Mouse (Mus musculus) 416B (cell line): ENCODE data around the gene Mybpc3.
A peak's percentile ranks its signal among the peaks of the same experiment; 100 is the strongest.

Experiments
- DNase-seq: peaks from one replicate; pipeline ENCODE4 v3.0.0; 2011; ENCODE audit warnings: low read depth

Mybpc3 gene

DNA sequence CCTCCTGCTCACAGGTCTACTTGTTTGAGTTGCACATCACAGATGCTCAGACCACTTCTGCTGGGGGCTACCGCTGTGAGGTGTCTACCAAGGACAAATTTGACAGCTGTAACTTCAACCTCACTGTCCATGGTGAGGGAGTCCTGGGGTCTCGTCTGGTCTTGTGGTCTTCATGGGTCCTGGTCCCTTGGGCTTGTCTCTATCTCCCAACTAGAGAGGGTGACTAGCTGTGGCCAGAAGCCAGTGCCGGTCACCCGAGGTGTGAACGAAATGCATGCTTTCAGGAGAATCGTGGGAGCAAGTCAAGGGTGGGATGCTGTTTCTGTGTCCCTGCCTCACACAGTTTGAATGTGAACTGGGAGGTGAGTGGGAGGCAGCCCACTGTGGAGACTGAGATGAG lies 3.1 kb downstream of the Mybpc3 start:
- no peak for DNase-seq

DNA sequence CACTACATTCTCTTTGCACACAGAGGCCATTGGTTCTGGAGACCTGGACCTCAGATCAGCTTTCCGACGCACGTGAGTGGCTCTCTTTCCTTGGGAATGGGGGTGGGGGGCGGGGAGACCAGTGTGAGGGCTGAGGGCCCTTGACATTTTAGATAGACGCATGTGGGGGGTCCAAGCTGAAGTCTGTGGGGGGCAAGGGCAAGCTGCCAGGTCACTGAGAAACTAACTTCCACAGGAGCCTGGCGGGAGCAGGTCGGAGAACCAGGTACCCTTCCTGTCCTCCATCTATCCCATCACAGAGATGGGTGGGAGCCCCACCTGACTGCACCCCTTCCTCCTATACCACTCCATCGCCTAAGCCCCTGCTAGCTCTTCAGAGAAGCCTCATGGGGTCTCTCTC lies 3.6 kb downstream of the Mybpc3 start:
- no peak for DNase-seq

DNA sequence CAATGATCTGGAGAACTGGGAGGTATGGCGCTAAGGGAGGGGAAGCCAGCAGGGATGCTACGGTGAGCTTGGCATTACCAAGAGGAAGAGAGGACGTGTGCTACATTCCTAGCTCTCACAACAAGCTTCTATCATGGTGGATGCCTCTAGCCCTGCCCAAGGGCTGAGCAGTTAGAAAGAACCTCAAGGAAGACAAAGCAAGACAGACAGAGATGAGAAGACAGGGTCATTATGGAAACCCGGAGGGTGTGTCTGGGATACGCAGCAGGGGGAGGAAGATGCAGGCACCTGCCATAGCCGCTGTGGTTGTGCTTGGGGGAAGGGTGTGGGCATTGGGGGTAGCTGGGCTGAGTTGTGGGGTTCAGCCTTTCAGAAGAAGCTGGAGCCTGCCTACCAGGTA lies 5.6 kb downstream of the Mybpc3 start:
- no peak for DNase-seq

DNA sequence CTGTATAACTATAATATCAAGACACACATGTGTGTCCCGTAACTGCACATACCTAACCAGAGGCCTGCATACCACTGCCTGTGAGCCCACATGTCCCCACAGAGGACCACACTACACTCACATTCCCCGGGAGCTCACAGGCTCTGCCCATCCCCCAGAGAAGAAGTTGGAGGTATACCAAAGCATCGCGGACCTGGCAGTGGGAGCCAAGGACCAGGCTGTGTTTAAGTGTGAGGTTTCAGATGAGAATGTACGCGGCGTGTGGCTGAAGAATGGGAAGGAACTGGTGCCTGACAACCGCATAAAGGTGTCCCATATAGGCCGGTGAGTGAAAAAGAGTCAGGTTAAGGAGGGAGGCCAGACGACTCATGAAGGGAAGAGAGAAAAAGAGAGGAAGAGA lies 7.2 kb downstream of the Mybpc3 start:
- DNase-seq, result no peak

DNA sequence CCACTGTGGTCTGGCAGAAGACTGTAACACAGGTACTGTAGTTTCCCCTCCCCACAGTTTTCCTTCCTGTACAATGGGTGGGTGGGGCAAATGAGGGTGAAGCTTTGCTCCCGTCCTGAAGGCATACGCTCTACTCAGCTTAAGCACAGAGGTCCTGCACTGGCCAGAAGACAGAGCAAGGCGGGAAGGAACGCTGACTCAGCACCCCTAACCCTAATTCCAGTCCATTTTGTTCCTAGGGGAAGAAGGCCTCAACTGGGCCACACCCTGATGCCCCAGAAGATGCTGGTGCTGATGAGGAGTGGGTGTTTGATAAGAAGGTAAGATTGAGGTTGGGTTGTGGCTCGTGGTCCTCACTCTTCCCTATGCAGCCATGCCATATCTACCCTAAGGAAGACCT lies 10.8 kb downstream of the Mybpc3 start:
- no peak for DNase-seq

DNA sequence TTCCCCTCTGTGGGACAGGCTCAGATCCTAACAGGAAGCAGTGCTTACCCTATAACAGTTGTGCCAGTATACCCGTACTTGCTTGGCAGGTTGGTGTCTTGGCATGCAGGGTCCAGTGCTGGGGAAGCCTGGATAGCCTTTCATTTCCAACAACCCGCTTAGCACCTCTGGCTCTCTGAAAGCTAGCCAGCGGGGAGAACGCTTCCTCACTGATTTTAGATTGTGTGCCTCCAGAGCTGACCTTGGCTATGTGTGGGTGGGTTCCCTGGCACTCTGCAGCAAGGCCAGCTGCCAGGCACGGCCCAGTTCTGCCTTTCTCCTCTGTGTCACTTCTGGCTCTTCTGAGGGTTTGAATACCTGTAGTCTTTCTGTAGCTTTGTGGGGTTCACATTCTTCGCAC lies 12.2 kb downstream of the Mybpc3 start:
- no peak for DNase-seq

DNA sequence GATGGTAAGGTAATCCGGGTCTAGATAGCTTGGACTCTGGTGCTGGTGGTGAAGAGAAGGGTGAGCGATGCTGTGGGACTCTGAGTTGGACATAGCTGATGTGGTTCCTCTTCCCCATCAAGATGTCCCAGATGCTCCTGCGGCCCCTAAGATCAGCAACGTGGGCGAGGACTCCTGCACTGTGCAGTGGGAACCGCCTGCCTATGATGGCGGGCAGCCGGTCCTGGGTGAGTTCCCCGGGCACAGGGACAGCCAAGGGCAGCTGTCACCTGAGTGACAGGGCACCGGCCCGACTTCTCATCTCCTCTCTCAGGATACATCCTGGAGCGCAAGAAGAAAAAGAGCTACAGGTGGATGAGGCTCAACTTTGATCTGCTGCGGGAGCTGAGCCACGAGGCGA lies 13.3 kb downstream of the Mybpc3 start:
- no peak for DNase-seq

DNA sequence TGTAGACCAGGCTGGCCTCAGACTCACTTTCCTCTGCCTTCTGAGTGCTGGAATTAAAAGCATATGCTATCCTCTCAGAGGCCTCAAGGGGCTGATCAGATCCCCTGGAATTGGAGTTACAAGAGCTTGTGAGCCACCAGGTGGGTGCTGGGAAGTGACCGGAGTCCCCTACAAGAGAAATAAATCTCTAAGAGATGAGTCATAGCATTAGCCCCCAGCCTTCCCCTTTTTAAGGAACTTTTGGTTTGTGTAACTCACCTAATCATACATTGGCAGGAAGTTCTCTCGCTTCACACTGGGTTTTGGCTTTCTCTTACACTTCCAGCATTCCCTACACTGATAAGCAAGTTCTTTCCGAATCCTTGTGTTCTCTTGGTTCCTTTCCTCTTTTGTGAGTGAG lies 14.1 kb downstream of the Mybpc3 start:
- peak; percentile 58 for DNase-seq

DNA sequence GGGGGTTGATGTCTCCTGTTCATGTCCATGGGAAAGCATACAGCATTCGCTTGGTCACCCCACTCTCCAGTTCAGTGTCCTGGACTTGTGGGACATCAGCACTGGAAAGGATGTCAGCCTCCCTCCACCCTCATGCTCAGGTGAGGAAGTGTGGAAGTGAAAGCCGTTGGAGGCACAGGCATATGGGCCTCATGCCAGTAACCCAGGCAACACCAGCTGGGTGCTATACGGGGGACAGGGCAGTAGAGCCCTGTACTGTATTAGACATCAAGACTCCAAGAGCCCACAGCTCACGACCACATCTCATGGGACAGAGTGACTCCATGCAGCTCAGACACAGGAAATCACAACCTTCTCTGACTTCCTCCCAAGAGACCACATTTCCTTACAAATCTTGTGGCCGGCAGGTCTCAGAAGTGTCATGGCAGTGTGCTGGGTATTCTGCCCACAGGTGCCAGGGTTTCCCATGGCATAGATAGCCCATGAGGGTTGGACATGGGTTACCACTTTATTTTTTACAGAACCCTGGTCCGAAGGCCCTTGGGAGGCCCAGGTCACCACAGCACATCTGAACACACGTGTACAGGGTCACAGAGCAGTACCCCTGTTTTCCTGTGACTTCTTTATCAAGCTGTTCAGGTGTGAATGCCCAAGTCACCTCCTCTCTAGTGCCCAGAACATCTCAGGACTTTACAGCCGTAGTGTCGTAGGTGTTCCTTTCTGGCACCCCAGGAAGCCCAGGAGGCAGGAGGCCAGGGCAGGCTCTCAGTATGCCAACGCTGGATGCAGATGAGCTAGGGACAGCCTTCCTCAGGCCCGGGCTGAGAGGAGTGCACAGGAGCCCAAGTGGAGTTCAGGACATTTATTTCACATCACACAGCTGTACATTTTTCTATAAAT lies 18.8 kb downstream of the Mybpc3 start:
- DNase-seq, result peak; percentile 48

DNA sequence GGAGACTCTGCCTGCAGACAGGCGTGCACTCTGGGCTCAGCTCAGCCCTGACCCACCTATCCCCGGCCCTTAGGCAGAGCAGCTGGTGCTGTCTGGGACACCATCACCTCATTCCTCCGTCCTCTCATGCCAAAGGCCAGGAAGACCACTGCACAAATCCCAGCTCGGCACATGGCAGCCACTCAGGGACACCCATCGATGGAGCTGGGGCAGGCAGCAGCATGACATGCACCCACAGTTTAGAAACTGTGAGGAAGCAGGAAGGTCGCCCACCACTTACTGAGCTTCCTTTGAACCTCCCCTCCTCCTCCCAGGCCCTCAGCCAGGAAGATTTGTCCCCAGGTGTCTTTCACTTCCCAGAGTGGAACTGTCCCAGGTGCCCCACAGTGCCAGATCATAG lies 19.5 kb downstream of the Mybpc3 start:
- no peak for DNase-seq

DNA sequence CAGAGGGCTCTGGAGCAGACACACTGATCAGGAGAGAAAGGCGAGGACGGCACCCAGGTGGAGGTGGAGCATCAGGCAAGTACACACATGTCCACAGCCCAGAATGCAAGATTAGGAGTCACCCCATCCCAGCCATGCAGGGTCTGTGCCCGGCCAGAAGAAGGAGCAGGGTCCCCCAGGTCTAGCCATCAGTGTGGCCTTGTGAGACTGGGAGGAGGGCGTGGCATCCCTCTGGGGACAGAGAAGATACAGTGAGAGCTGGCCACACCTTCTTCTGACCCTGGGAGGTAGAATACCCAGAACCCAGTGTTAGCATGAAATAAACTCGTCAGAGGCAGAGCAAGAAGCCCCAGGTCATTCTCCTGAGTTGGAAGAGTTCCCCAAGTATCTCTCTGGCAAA lies 21.4 kb downstream of the Mybpc3 start:
- DNase-seq, result no peak

DNA sequence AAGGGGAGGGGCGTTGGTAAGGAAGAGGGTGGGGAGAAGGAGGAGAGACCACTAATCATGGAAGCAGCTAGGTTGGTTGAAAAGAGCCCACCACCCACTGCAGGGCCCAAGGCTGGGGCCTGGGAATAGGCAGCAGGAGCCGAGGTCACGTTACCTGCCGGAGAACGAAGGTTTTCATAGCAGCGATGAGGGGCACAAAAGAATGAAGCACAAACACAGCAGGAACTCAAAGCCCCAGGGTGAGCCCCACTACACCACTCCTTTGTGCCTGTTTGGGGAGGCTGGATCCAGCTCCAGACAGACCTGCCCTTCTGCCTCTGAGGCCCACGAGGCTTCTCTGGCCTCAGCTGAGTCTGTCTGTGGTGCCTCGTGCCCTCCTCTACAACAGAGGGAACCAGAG lies 21.8 kb downstream of the Mybpc3 start:
- DNase-seq, result no peak

DNA sequence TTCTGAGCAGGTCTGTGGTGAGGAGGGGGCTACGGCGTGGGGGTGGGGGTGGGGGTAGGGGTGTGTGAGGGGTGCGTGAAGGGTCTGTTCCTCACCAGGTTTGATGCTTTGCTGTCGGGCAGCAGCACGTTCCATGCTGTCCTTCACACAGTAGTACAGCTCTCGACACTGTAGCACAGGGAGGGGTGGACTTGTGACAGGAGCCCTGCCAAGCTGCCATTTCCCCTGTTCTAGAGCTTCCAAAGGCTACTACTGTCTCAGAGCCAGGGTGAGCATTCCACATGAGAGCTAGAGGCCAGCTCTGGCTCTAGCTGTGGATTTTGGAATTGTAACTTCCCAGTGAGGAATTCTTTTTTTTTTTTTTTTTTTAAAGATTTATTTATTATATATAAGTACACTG lies 25.0 kb downstream of the Mybpc3 start:
- DNase-seq, result no peak

DNA sequence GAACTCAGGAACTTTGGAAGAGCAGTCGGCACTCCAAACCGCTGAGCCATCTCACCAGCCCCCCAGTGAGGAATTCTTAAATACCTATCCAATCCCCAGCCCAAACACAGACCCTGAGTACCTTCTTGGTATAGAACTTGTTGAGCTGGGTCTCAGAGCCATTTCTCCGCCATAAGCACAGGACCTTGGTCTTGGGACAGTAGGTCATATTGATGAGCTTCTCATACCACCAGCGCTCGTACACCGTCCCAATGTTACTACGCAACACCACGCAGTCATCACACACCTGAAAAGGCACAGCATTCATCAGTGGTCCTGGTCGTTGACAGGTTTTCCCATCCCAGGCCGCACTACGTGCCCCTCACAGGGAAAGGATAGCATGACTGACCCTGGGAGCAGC lies 25.5 kb downstream of the Mybpc3 start:
- DNase-seq, result no peak

DNA sequence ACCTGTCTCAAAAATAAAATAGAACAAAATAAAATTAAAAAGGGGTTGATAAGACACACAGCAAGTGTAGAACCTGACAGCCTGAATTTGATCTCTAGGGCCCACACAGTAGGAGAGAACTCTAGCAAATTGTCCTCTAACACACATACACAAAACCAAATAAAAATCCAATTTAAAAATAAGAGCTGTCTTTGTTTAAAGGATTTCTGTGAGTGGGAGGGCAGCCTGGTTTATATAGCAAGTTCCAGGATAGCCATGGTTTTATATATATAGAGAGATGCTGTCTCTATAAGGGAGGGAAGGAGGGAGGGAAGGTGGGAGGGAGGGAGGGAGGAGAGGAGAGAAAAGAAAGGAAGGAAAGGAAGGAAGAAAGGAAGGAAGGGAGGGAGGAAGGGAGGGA lies 30.2 kb downstream of the Mybpc3 start:
- DNase-seq, result no peak

DNA sequence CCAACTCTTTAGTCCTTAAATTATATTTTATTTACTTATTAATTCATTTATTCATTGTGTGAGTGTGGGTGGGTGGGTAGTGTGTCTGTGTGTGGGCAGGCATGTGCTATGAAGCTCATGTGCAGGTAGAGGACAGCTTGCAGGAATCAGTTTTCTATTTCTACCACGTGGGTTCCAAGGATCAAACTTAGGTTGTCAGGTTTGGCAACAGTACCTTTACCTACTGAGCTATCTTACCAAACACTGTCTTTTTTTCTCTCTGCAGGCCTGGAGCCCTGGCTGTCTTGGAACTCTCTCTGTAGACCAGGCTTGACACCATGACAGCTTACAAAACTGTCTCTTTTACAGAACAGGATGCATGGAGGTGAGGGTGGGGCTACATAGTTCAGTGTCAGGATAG lies 33.4 kb downstream of the Mybpc3 start:
- no peak for DNase-seq

DNA sequence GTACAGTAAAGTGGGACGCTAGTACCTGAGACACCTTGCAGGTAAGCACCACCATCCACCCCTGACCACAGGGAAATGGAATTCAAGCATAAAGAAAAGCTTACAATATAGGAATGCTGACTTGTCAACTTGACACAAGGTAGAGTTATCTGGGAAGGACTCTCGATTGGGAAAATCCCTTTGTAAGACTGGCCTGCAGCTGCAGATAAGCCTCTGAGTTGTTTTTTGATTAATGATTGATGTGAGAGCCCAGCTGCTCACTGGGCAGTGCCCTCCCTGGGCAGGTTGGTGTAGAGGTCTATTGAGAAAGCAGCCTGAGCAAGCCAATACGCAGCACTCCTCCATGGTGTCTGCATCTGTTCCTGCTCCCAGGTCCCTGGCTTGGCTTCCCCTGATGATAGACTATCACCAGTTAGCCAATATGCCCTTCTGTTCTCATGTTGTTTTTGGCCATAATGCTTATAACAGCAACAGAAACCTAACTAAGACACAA lies 35.0 kb downstream of the Mybpc3 start:
- DNase-seq, result no peak

DNA sequence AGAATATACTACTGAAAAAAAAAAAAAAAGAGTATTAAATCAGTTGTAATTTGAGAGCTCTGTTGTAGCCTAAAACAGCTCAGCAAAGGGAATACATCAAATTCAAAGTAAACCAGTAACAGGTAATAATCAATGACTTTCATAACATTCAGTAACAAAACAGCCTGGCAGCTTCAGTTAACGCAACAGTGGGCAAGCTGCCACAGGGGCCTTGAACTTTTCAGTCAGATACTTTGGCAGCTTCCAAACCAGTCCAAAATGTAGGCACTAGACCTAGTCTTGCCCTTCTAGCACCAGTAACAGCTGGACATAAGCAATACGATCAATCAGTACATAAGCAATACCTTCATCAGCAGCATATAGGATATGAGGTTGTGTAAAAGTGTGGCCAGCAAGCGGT lies 36.1 kb downstream of the Mybpc3 start:
- no peak for DNase-seq

DNA sequence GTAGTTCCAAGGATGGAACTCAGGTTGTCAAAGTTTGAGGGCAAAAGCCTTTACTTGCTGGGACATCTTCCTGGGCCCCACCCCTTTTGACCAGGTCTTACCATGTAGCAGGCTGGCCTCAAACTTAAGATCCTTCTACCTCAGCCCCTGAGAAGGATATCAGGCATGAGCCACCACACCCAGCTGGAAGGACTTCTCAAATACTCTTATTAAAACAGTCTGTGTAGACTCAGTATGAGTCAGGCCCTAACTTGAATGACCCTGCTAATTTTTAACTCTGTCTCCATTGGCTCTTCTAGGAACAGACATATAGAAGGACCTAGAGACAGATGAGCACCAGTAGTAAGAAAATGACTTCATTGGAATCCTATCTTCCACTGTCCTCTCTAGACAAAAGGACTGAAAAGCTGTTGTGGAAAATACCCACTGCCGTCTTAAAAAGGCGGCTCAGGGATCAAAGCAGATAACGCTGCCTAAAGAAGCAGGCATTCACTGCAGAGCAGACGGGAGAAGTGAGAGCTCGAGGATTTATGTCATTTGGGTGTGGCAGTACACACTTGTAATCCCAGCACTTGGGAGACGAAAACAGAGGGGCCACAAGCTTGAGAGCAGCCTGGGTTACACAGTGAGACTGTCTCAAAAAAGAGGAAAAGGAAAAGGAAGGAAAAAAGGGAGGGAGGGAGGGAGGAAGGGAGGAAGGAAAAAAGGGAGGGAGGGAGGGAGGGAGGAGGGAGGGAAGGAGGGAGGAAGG lies 39.2 kb downstream of the Mybpc3 start:
- no peak for DNase-seq

DNA sequence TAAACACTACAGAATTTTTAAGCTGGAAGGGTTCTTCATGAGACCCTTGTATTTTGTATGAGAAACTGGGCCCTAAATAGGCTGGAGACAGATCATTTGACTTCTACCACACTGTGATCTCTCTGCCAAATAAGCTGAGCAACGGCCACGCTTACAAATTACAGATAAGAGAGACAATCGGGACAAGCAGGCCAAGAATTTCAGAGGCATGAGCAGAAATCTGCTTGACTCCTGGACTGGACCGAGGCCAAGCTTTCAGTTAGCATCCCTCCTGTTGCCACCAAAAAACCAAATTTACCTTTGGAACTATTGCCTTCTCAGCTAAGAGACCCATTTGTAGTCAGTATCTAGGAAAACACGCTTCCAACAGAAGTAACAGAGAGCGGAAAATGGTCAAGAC lies 42.6 kb downstream of the Mybpc3 start:
- DNase-seq, result no peak

DNA sequence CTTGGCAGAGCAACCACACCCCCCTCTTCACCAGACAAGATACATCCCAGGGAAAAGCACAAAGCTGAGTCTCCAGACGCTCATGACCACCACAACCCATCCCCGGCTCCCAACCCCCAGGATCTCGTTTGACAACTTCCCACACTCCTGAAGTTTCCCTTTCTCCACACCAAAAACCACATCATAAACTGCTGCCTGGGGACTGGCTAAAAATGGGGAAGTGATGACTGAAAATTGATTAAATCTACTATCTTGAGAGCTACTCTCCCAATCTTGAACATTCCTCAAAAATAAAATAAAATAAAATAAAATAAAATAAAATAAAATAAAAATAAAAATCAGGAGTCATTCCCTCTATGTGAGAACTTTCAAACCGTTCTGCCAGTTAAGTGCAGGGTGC lies 45.0 kb downstream of the Mybpc3 start:
- no peak for DNase-seq

DNA sequence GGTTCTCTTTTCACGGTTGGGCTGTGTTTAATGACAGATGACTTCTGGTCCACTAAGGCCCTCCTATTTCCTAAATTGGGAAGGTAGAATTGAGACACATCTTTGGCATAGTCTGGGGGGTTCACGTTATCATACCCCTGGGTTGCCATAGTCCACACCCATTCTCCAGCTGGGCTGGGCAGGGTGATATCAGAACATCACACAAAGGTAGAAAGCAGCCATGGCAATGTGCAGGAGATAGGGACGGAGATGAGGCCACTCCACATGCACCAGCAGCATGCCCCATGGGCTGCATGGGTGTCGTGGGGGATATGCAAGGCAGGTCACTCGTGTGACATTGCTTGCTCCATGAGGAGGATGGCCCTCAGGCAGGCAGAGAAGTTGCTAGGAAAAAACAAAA lies 45.6 kb downstream of the Mybpc3 start:
- no peak for DNase-seq

DNA sequence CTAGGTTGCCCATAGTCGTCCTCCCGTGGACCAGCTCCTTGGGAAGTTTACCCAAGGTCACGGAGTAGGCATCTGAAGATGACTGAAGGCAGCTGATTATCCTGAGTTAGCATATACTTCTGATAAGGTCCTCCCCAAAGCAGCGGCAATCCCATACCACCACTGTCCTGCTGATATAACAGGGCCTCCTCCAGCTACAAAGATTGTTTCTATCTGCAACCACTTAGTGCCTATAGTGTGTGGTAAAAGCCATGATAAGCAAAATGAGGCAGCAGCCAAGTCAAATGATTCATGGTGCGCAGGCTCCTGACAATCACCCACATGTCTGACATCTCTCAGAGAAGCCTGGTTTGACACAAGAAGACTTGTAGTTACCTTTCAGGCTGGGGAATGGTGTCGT lies 47.0 kb downstream of the Mybpc3 start:
- no peak for DNase-seq
